Mouse (Mus musculus) lung, adult 2 months (tissue): Measurements from ENCODE around the gene Gpat3.

Experiments
- CTCF ChIP-seq: fragments of 200-500 bp; IDR thresholded peaks from 2 replicates; pipeline ENCODE4 v1.5.1; 2011; ENCODE audit warnings: mild to moderate bottlenecking, low read length, control low read depth; ENCODE audit not compliant: insufficient read depth
- POLR2A ChIP-seq: fragments of 200-500 bp; IDR thresholded peaks from 2 replicates; pipeline ENCODE4 v1.6.1; 2011; ENCODE audit warnings: low read depth, mild to moderate bottlenecking, control low read depth, low read length, borderline replicate concordance; ENCODE audit errors: extremely low read depth

- TF ChIP-seq CTCF (no peak), POLR2A (no peak)
These were observed 29.2 kb downstream of the Gpat3 start for GRCm38 (mm10) chr5:100874721-100875120.
